Mouse (Mus musculus): ENCODE data around the gene Pigl. TPM values are rescaled to one million over a fixed set of nuclear protein-coding genes. Genes with fewer than 3 reads are reported as not detected.

Pigl gene
- polyA plus RNA-seq, 1 experiment from 2014 or later = 11.8 TPM

DNA sequence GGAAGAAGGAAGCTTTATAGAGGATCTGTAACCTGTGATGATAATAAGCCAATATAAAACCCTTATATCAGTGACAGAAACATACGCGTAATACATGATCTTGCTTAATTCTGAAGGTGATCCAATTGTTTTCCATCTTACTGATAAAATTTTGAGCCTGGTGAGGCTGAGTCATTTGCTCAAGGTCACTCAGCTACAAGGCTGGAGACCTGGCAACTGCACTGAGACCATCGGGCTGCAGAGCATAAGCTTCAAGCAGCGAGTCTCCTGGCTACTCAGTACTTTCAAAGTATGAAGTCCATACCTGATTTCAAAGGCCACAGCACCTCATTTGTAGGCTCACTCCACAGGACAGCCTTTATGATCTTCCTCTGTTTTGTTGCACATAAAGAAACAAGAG lies 17.9 kb downstream of the Pigl start:
- ATAC-seq = no peak
- Histone ChIP-seq H3K4me1 (replicated peaks) (no peaks in the 10 kb centered on the region), H3K36me3 (no peaks in the 10 kb centered on the region), H3K4me3 (replicated peaks) (no peak overlapping the region), H3K27ac (no peak overlapping the region), H3K9ac (no peak overlapping the region), H3K9me3 (no peaks in the 10 kb centered on the region), H3K4me2 (replicated peaks) (no peak overlapping the region), H3K27me3 (replicated peaks) (no peaks in the 10 kb centered on the region)
- 85% methylated on average over 4 of the region's 4 CpGs for WGBS

DNA sequence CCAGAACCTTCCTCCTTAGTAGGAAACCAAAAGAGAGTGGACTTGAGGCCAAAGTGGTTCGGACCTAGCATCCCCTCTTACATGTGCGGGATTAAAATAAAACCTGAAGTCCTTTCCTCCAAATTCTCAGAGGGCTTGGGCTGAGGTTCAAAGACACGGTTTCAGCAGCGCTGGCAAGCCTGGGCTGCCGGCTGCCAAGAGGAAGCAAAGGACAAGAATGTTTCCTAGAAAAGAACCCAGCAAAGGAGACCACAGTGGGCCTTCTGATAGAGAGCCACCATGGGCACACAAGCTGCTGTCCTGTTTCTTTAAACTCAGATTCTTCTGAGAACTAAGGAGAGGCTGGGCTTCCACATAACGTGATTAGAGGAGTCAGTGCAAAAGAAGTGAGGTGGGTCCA lies 20.7 kb downstream of the Pigl start:
- Histone ChIP-seq H3K27ac (no peak overlapping the region), H3K27me3 (replicated peaks) (no peaks in the 10 kb centered on the region), H3K4me3 (replicated peaks) (no peak overlapping the region), H3K9me3 (no peaks in the 10 kb centered on the region), H3K36me3 (no peaks in the 10 kb centered on the region), H3K4me2 (replicated peaks) (no peak overlapping the region), H3K9ac (no peak overlapping the region), H3K4me1 (replicated peaks) (no peaks in the 10 kb centered on the region)
- ATAC-seq = no peak
- WGBS = 73% methylated on average over 6 of the region's 6 CpGs

DNA sequence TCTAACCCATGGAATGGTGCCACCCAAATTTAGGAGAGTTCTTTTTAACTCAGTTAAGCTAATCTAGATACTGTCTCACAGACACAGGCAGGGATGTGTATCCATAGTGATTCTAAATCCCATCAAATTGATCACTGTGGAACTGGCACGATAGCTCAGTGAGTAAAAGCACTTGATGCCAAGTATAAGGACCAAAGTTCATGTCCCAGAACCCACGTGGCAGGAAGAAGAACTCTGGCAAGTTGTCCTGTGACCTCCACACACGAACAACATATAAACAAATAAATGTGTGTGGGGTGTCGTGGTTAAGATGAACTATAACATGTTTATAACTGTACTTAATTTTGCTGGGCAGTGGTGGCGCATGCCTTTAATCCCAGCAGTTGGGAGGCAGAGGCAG lies 21.3 kb downstream of the Pigl start:
- H3K27me3 ChIP-seq (replicated peaks) = no peaks in the 10 kb centered on the region
- no peak for ATAC-seq
- no peaks in the 10 kb centered on the region for H3K36me3 ChIP-seq
- no peaks in the 10 kb centered on the region for H3K4me1 ChIP-seq (replicated peaks)
- no peaks in the 10 kb centered on the region for H3K9me3 ChIP-seq
- no peak overlapping the region for H3K4me2 ChIP-seq (replicated peaks)
- H3K9ac ChIP-seq = no peak overlapping the region
- 78% methylated on average over 5 of the region's 5 CpGs for WGBS
- H3K4me3 ChIP-seq (replicated peaks) = no peak overlapping the region
- no peak overlapping the region for H3K27ac ChIP-seq

DNA sequence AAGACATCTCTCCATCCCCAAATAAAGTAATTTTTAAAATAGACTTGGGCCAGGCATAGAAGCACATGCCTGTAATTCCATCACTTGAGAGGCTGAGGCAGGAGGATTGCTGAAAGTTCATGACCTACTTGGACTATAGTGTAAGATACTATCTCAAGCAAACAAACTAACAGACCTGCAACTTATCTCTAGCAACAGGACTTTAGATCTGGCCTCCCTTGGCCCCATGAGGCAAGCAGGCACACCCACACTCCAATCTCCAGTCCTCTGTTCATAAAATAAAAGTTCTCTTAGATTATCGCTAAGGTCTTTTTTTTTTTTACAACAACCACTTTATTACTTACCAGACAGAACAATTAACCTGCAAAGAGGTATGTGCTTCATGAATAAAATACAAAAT lies 28.7 kb downstream of the Pigl start:
- H3K36me3 ChIP-seq = no peaks in the 10 kb centered on the region
- H3K27ac ChIP-seq = no peak overlapping the region
- no peak overlapping the region for H3K4me2 ChIP-seq (replicated peaks)
- no peaks in the 10 kb centered on the region for H3K9me3 ChIP-seq
- H3K4me3 ChIP-seq (replicated peaks) = no peak overlapping the region
- no peaks in the 10 kb centered on the region for H3K4me1 ChIP-seq (replicated peaks)
- WGBS = 68% methylated on average over 1 of the region's 1 CpGs
- H3K27me3 ChIP-seq (replicated peaks) = no peaks in the 10 kb centered on the region
- ATAC-seq = peak; percentile 81
- no peak overlapping the region for H3K9ac ChIP-seq

DNA sequence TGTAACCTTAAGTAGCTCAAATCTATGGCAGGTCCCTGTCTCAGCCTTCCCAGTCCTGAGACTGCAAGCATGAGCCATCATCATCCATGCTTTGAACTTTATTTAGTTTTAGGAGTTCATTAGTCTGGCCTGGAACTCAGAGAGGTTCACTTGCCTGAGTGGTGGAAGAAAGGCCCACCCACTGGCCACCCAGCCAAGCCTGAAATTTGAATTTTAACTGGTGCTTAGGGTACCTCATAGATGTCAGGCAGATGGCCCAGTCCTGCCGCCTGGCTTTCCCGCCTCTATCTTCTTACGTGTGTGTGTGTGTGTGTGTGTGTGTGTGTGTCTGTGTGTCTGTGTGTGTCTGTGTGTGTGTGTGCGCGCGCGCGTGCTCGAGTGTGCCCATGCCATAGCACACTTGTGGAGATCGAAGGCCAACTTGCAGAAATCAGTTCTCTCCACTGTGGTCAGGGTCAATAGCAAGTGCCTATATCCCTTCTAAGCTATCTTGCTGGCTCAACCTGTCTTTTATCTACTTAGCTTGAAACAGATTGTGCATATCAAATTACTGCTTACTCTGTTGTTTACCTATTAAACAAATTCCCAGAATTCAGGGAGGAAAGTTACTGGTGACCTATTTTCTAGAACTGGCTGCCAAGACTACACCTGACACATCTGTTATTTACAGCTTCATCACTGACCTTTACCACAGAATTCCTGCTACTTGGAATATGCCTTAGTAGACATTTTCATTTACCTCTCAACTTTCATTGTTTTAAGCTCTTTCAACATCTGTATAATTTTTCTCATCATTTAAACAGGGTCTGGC lies 29.5 kb downstream of the Pigl start:
- H3K9me3 ChIP-seq = no peaks in the 10 kb centered on the region
- no peak overlapping the region for H3K4me2 ChIP-seq (replicated peaks)
- no peaks in the 10 kb centered on the region for H3K27me3 ChIP-seq (replicated peaks)
- no peaks in the 10 kb centered on the region for H3K36me3 ChIP-seq
- no peak overlapping the region for H3K4me3 ChIP-seq (replicated peaks)
- no peak overlapping the region for H3K9ac ChIP-seq
- H3K4me1 ChIP-seq (replicated peaks) = no peaks in the 10 kb centered on the region
- ATAC-seq = peak; percentile 41; the same call in 1 of the 2 replicates
- no peak overlapping the region for H3K27ac ChIP-seq
- 92% methylated on average over 10 of the region's 10 CpGs for WGBS

DNA sequence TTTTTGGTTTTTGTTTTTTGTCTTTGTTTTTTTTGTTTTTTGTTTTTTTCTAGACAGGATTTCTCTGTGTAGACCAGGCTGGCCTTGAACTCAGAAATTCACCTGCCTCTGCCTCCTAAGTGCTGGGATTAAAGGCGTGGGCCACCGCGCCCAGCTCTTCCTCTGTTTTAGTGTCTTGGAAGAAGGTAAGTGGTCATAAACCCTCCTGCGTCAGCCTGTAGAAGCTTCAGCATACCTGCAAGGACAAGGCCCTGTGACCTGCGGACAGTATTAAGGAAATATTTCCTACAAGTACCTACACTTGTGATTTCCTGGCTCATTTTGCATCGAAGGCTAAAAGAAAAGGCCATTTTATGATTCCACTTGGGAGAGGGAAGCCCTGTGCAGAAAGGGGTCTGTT lies 35.4 kb downstream of the Pigl start:
- H3K9me3 ChIP-seq = no peaks in the 10 kb centered on the region
- no peak for ATAC-seq
- H3K9ac ChIP-seq = no peak overlapping the region
- H3K36me3 ChIP-seq = no peaks in the 10 kb centered on the region
- peaks cover 21% of the 10 kb centered on the region for H3K4me1 ChIP-seq (replicated peaks)
- no peaks in the 10 kb centered on the region for H3K27me3 ChIP-seq (replicated peaks)
- no peak overlapping the region for H3K4me3 ChIP-seq (replicated peaks)
- no peak overlapping the region for H3K4me2 ChIP-seq (replicated peaks)
- H3K27ac ChIP-seq = no peak overlapping the region
- 90% methylated on average over 6 of the region's 6 CpGs for WGBS

DNA sequence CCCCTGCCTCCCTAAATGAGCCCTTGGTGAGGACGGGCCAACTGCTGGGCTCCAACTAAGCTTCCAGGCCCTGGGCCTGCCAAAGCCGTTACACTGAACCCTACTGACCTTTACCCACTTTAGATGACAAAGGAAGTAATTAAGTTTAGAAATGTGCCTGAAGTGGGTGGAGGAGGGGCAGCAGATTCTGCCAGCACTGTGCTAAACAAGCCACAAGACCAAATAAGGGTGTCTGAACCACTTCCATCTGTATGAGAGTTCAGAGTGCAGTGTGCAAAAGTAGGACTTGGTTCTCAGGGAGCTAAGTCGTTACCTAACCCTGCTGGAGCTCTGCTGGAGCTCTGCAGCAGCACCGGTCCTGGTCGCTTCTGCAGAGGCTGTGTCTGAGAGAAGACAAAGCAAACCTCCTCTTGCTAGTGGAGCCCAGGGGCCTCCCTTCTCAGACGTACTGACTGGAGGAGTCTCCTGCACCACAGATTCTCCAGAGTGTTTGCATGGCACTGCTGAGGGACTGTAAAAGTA lies 36.6 kb downstream of the Pigl start:
- Histone ChIP-seq H3K9me3 (no peaks in the 10 kb centered on the region), H3K4me3 (replicated peaks) (no peak overlapping the region), H3K4me1 (replicated peaks) (peaks cover 21% of the 10 kb centered on the region), H3K4me2 (replicated peaks) (peak overlapping the region; percentile 26), H3K27me3 (replicated peaks) (no peaks in the 10 kb centered on the region), H3K36me3 (no peaks in the 10 kb centered on the region), H3K27ac (peak overlapping the region; percentile 92), H3K9ac (peak overlapping the region; percentile 26; the same call in 1 of the 2 replicates)
- ATAC-seq = peak; percentile 94
- 4% methylated on average over 6 of the region's 6 CpGs for WGBS

DNA sequence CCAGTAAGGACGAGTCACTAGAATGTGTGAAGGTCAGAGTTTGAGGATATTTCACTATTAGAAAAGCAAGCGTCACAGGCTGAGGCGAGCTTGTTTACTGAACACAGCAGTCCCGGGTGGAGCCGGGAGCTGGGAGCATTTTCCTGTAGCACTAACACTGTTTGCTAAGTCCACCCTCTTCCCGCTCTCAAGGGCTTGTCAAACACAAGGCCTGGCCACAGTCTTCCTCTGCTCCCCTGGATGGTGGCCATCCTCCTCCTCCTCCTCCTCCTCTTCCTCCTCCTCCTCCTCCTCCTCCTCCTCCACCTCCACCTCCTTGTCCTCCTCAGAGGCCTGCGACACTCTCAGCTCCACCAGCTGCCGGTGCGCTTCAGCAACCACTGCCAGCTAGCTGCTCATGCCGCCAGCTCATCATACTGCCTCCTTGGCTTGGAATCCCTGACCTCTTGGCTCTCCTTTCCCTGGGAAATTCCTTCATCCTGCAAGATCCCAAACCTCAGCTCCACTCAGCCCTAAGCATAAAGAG lies 37.1 kb downstream of the Pigl start:
- peaks cover 21% of the 10 kb centered on the region for H3K4me1 ChIP-seq (replicated peaks)
- peak overlapping the region; percentile 92 for H3K27ac ChIP-seq
- H3K9me3 ChIP-seq = no peaks in the 10 kb centered on the region
- ATAC-seq = peak; percentile 73
- H3K27me3 ChIP-seq (replicated peaks) = no peaks in the 10 kb centered on the region
- WGBS = 21% methylated on average over 10 of the region's 10 CpGs
- peak overlapping the region; percentile 26; the same call in 1 of the 2 replicates for H3K9ac ChIP-seq
- peak overlapping the region; percentile 26 for H3K4me2 ChIP-seq (replicated peaks)
- no peak overlapping the region for H3K4me3 ChIP-seq (replicated peaks)
- H3K36me3 ChIP-seq = no peaks in the 10 kb centered on the region

DNA sequence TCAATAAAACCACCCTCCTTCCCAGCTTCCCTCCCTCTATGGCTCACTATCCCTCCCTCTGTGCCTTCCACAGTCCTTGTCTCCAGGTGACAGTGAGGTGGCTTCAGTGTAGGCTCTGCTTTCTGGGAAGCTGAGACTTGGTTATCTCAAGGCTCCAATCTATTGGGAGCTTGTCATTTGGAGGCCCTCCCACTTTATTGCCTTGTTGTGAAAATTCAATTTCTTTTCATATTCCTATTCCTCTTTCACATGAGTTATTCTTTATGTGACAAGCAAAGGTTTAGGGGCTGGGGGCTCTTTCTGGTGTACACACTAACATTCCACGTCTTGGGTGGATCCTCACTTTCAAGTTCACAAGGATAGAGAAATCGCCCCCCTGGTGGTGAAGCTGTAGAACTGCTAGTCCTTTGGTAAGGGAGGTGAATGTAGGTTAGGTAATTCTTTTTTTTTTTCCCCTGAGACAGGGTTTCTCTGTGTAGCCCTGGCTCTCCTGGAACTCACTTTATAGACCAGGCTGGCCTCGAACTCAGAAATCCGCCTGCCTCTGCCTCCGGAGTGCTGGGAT lies 38.0 kb downstream of the Pigl start:
- peak overlapping the region; percentile 92; the same call in 1 of the 2 replicates for H3K27ac ChIP-seq
- no peak for ATAC-seq

DNA sequence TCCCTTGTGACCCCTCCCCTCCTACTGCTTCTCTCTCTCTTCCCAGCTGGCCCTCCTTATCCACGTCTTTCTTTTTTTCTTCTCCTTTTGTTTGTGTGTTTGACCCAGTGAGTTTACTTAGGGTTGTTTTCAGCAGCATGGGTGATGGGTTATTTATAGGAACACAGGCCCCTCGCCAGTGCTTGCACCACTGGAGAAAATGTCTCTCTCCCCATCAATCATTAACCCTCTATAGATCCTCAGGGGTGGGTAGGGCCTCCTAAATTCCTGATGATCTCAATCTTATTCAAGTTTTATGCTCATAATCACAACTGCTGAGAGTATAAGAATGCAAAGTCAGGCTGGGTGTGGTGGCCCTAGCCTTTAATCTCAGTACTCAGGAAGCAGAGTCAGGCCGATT lies 38.9 kb downstream of the Pigl start:
- Histone ChIP-seq H3K9ac (no peak overlapping the region), H3K4me1 (replicated peaks) (peaks cover 21% of the 10 kb centered on the region), H3K4me3 (replicated peaks) (no peak overlapping the region), H3K27me3 (replicated peaks) (no peaks in the 10 kb centered on the region), H3K9me3 (no peaks in the 10 kb centered on the region), H3K27ac (no peak overlapping the region), H3K36me3 (no peaks in the 10 kb centered on the region), H3K4me2 (replicated peaks) (no peak overlapping the region)
- 43% methylated on average over 3 of the region's 3 CpGs for WGBS
- ATAC-seq = 0 out of 2 replicates have a peak, but pooled peaks have one; percentile 1

More for the DNA sequence above, 38.0 kb downstream of the Pigl start:
- no peaks in the 10 kb centered on the region for H3K9me3 ChIP-seq
- H3K4me2 ChIP-seq (replicated peaks) = no peak overlapping the region
- peaks cover 21% of the 10 kb centered on the region for H3K4me1 ChIP-seq (replicated peaks)
- 69% methylated on average over 5 of the region's 5 CpGs for WGBS
- H3K4me3 ChIP-seq (replicated peaks) = no peak overlapping the region
- no peaks in the 10 kb centered on the region for H3K36me3 ChIP-seq
- no peak overlapping the region for H3K9ac ChIP-seq
- H3K27me3 ChIP-seq (replicated peaks) = no peaks in the 10 kb centered on the region

DNA sequence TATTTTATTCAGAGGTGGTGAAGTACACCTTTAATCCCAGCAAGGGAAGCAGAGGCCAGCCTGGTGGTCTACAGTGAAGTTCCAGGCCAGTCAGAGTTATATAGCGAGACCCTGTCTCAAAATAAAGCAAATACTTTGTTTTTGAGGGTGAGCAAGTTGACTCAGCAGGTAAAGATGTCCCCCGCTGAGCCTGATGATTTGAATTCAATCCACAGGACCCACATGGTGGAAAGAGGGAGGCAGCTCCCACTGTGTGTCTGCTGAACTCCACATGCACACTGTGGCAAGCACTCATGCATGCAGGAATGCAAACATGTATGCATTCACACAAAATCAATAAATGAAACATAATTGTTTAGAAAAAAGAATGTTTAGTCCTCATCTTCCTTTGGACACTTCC lies 40.5 kb downstream of the Pigl start:
- WGBS = 90% methylated on average over 2 of the region's 2 CpGs
- Histone ChIP-seq H3K4me3 (replicated peaks) (no peak overlapping the region), H3K4me2 (replicated peaks) (no peak overlapping the region)

DNA sequence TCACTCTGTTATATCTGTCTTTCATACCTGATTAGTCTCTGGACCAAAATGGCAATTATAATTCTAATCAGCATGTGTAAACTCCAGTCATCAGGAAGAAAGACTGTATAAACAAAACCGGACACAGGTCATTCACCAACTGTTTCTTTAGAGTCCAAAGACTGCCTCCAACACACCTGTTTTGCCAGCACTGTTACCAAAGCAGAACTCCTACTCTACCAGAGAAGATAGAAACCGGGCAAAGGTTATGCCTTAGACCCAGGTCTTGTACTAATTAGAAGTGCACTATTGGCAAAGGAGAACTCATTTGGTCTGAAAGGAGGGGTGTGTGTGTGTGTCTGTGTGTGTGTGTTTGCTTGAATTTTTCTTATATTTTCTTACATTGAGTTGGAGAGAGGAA lies 42.3 kb downstream of the Pigl start:
- H3K36me3 ChIP-seq = no peaks in the 10 kb centered on the region
- H3K4me2 ChIP-seq (replicated peaks) = no peak overlapping the region
- H3K9ac ChIP-seq = no peak overlapping the region
- no peaks in the 10 kb centered on the region for H3K27me3 ChIP-seq (replicated peaks)
- peak overlapping the region; percentile 27 for H3K27ac ChIP-seq
- 62% methylated on average over 2 of the region's 2 CpGs for WGBS
- no peaks in the 10 kb centered on the region for H3K9me3 ChIP-seq
- H3K4me1 ChIP-seq (replicated peaks) = peaks cover 8% of the 10 kb centered on the region
- peak; percentile 69 for ATAC-seq
- H3K4me3 ChIP-seq (replicated peaks) = no peak overlapping the region

More for the DNA sequence above, 40.5 kb downstream of the Pigl start:
- H3K36me3 ChIP-seq = no peaks in the 10 kb centered on the region
- H3K27ac ChIP-seq = no peak overlapping the region
- no peaks in the 10 kb centered on the region for H3K27me3 ChIP-seq (replicated peaks)
- no peak for ATAC-seq
- H3K9ac ChIP-seq = no peak overlapping the region
- no peaks in the 10 kb centered on the region for H3K9me3 ChIP-seq
- H3K4me1 ChIP-seq (replicated peaks) = peaks cover 21% of the 10 kb centered on the region

Measured in intestine, embryonic 15.5 days (tissue).